Mouse (Mus musculus) hindbrain, embryonic 10.5 days (tissue): Measurements from ENCODE around the gene Lrr1. TPM values are rescaled to one million over a fixed set of nuclear protein-coding genes. Genes with fewer than 3 reads are reported as not detected.
A peak's percentile ranks its signal among the peaks of the same experiment; 100 is the strongest.

Source experiments
- DNase-seq: peaks from one replicate; pipeline ENCODE4 v3.0.0-alpha.2; 2017; ENCODE audit warnings: low spot score
- H3K27ac ChIP-seq: fragments of 300-500 bp; sonication (generic); 2 replicates; pipeline ENCODE4 v1.5.1; 2016; ENCODE audit warnings: mild to moderate bottlenecking, moderate library complexity
- H3K27me3 ChIP-seq: fragments of 300-500 bp; sonication (generic); 2 replicates; pipeline ENCODE4 v1.6.1; 2016; ENCODE audit warnings: mild to moderate bottlenecking; ENCODE audit not compliant: poor library complexity, insufficient read depth, severe bottlenecking
- H3K36me3 ChIP-seq: fragments of 300-500 bp; sonication (generic); 2 replicates; pipeline ENCODE4 v1.6.1; 2016; ENCODE audit warnings: mild to moderate bottlenecking, moderate library complexity
- H3K4me1 ChIP-seq: fragments of 300-500 bp; sonication (generic); replicated peaks from 2 replicates; pipeline ENCODE4 v1.6.1; 2016; ENCODE audit warnings: mild to moderate bottlenecking
- H3K4me3 ChIP-seq: fragments of 300-500 bp; sonication (generic); 2 replicates; pipeline ENCODE4 v1.5.1; 2016; ENCODE audit warnings: mild to moderate bottlenecking, moderate library complexity
- H3K9me3 ChIP-seq: fragments of 300-500 bp; sonication (generic); 2 replicates; pipeline ENCODE4 v1.6.1; 2016; ENCODE audit warnings: mild to moderate bottlenecking, moderate library complexity
- WGBS: fragments of 180-500 bp; shearing (Covaris S2); methylation state at CpG from one replicate; pipeline ENCODE4 v1.1.7; 2016; 5-methylcytosine and 5-hydroxymethylcytosine counted together
- polyA plus RNA-seq: library from polyadenylated mRNA; unstranded; fragments of >200 nt; fragmentation: Nextera tagmentation; extraction: Ambion mirVana; gene quantifications from 2 replicates; pipeline ENCODE4 v1.2.1, GENCODE M21; 2016

Lrr1 gene
- 28.3 and 31.8 TPM in 2 replicates for polyA plus RNA-seq

DNA sequence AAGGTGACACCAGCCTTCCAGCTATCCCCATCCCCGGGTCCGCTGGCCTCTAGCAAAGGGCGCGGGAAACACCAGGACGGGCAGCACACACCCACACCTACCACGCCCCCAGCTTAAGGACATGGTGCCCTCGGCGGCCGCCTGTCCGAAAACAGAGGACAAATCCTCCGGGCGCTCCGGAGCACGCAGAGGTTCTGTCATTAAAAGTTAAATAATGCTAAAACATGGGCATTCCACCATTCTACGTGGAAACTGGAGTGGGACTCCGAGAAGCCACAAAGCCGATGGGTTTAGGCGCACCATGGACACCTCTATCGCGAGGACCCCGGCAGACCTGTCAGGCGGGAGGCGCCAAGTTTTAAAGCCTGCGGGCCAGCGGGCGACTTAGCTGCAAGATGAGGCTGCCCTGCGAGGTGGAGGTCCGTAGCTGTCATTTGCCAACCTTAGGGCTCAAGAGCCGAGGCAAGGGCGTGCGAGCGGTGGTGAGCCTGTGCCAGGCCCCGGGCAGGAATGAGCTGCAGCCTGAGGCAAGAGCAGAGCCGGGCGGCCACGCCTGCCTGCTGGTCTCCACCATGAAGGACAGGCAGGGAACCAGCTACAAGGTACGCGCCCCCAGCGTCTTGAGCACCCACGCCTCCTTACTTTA is at the start of gene Lrr1:
Gene Lrr1 (plus strand): TSS at position 354 of the 646 bp plus-strand sequence.
- DNase-seq = peak; percentile 89
- peak within 1 kb of the TSS; percentile 98 for H3K27ac ChIP-seq
- H3K27me3 ChIP-seq = no peaks in the 10 kb centered on the region
- WGBS = under 1% methylated on average over 40 of the region's 40 CpGs
- peak within 1 kb of the TSS; percentile 93 for H3K4me3 ChIP-seq
- peaks cover 22% of the 10 kb centered on the region for H3K4me1 ChIP-seq
- H3K36me3 ChIP-seq = peaks cover 17% of the 10 kb centered on the region
- no peaks in the 10 kb centered on the region for H3K9me3 ChIP-seq

GRCm38 (mm10) chr12:69119908-69120307 is 48.7 kb upstream of the Lrr1 start:
- no peaks in the 10 kb centered on the region for H3K36me3 ChIP-seq
- H3K4me1 ChIP-seq = no peaks in the 10 kb centered on the region
- H3K9me3 ChIP-seq = no peaks in the 10 kb centered on the region
- no peak overlapping the region for H3K27ac ChIP-seq
- 87% methylated on average over 6 of the region's 6 CpGs for WGBS
- no peaks in the 10 kb centered on the region for H3K27me3 ChIP-seq
- no peak overlapping the region for H3K4me3 ChIP-seq
- no peak for DNase-seq

DNA sequence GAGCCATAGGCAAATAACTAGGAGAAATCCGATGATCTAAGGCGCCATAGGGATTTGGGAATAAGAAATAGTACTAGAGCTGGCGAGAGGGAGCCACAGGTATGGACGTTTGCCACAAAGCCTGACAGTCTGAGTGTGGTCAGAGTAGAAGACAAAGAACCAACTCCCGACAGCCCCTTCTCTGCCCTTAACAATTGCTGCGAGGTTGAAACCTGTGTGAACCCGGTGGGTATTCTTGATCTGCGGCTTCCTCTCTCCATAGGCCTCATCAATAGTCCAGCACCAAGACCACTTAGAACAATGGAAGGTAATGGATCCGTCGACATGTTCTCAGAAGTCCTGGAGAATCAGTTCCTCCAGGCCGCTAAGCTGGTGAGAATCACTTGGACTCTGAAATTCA is 45.8 kb upstream of the Lrr1 start:
- H3K4me3 ChIP-seq = no peak overlapping the region
- no peak overlapping the region for H3K27ac ChIP-seq
- no peaks in the 10 kb centered on the region for H3K27me3 ChIP-seq
- H3K36me3 ChIP-seq = no peaks in the 10 kb centered on the region
- no peaks in the 10 kb centered on the region for H3K9me3 ChIP-seq
- no peak for DNase-seq
- no peaks in the 10 kb centered on the region for H3K4me1 ChIP-seq
- 86% methylated on average over 11 of the region's 11 CpGs for WGBS

DNA sequence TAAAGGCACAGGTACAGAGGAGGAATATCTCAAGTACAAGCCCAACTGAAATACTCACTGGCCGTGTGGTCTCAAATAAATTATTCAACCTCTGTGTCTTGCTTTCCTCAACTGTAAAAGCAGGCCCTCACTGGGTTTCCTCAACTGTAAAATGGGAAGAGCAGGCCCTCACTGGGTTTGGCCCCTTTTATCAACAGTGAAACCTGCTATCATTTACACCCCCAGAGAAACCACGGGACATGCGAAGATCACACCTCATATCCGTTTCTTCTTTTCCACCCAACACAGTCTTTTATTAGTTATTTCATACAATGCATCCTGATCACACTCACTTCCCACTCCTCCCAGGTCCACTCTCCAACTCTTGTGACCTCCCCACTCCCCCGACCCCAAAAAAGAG is 43.5 kb upstream of the Lrr1 start:
- WGBS = 94% methylated on average over 5 of the region's 5 CpGs
- Histone ChIP-seq H3K4me1 (peaks cover 6% of the 10 kb centered on the region; the same call in 1 of the 2 replicates), H3K27me3 (no peaks in the 10 kb centered on the region), H3K4me3 (no peak overlapping the region), H3K36me3 (no peaks in the 10 kb centered on the region), H3K27ac (no peak overlapping the region), H3K9me3 (no peaks in the 10 kb centered on the region)
- DNase-seq = no peak

- H3K9me3 ChIP-seq = no peaks in the 10 kb centered on the region
- H3K4me3 ChIP-seq = no peak overlapping the region
- H3K27ac ChIP-seq = no peak overlapping the region
- H3K36me3 ChIP-seq = no peaks in the 10 kb centered on the region
- DNase-seq = no peak
- WGBS = 88% methylated on average over 5 of the region's 5 CpGs
- peaks cover 10% of the 10 kb centered on the region; the same call in 1 of the 2 replicates for H3K4me1 ChIP-seq
- H3K27me3 ChIP-seq = no peaks in the 10 kb centered on the region
These were observed 41.4 kb upstream of the Lrr1 start for GRCm38 (mm10) chr12:69127170-69127569.

GRCm38 (mm10) chr12:69127626-69128025 is 41.0 kb upstream of the Lrr1 start:
- WGBS = 92% methylated on average over 3 of the region's 3 CpGs
- H3K36me3 ChIP-seq = no peaks in the 10 kb centered on the region
- H3K4me3 ChIP-seq = no peak overlapping the region
- DNase-seq = no peak
- no peak overlapping the region for H3K27ac ChIP-seq
- H3K9me3 ChIP-seq = no peaks in the 10 kb centered on the region
- H3K27me3 ChIP-seq = no peaks in the 10 kb centered on the region
- H3K4me1 ChIP-seq = peaks cover 10% of the 10 kb centered on the region; the same call in 1 of the 2 replicates

DNA sequence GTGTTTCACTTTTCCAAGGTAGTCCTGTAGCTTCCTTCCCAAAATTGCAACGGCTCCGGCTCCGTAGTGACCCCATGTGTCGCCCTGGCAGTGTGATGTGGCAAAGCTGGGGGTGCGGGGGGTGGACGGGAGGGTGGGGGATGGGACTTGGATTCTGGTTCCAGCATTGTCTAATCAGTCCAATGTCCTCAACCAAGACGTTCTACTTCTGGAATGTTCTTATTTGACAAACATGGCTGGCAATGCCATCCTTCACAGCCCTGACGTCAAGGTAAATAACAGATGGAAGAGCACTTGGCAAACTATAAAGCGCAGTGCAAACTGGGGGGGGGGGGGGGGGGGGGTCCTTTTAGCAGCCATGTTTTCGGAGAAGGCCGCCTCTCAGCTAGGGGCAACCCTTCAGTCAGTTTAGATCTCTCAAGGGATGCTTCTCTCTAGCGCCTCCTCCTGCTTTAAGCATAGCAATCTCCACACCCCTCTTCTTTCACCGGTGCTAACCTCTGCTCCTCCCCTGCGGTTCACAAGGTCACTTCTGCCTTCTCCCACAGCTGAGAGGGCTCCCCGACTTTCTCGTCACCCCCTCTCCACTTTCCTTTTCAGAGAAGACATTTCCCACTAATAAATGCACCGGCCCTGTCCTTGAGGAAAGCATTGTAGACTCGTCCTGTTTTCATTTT is 38.8 kb upstream of the Lrr1 start:
- Histone ChIP-seq H3K27me3 (no peaks in the 10 kb centered on the region), H3K27ac (no peak overlapping the region), H3K4me3 (peak overlapping the region; percentile 7; the same call in 1 of the 2 replicates), H3K36me3 (no peaks in the 10 kb centered on the region), H3K9me3 (no peaks in the 10 kb centered on the region), H3K4me1 (peaks cover 10% of the 10 kb centered on the region; the same call in 1 of the 2 replicates)
- WGBS = 41% methylated on average over 18 of the region's 18 CpGs
- no peak for DNase-seq

- Histone ChIP-seq H3K4me1 (peaks cover 10% of the 10 kb centered on the region; the same call in 1 of the 2 replicates), H3K36me3 (no peaks in the 10 kb centered on the region), H3K9me3 (no peaks in the 10 kb centered on the region), H3K27ac (no peak overlapping the region), H3K4me3 (peak overlapping the region; percentile 7; the same call in 1 of the 2 replicates), H3K27me3 (no peaks in the 10 kb centered on the region)
- WGBS = 71% methylated on average over 12 of the region's 12 CpGs
- DNase-seq = no peak
These were observed 38.1 kb upstream of the Lrr1 start for GRCm38 (mm10) chr12:69130486-69130885.

GRCm38 (mm10) chr12:69131267-69131666 is 37.3 kb upstream of the Lrr1 start:
- Histone ChIP-seq H3K27ac (no peak overlapping the region), H3K4me1 (peaks cover 10% of the 10 kb centered on the region; the same call in 1 of the 2 replicates), H3K27me3 (no peaks in the 10 kb centered on the region), H3K4me3 (no peak overlapping the region), H3K9me3 (no peaks in the 10 kb centered on the region), H3K36me3 (no peaks in the 10 kb centered on the region)
- 83% methylated on average over 6 of the region's 6 CpGs for WGBS
- DNase-seq = no peak

- Histone ChIP-seq H3K36me3 (no peaks in the 10 kb centered on the region), H3K9me3 (no peaks in the 10 kb centered on the region), H3K27me3 (no peaks in the 10 kb centered on the region), H3K4me1 (peaks cover 10% of the 10 kb centered on the region; the same call in 1 of the 2 replicates), H3K4me3 (no peak overlapping the region), H3K27ac (no peak overlapping the region)
- 9% methylated on average over 10 of the region's 10 CpGs for WGBS
- DNase-seq = peak; percentile 26
These were observed 36.6 kb upstream of the Lrr1 start for GRCm38 (mm10) chr12:69131981-69132380.

DNA sequence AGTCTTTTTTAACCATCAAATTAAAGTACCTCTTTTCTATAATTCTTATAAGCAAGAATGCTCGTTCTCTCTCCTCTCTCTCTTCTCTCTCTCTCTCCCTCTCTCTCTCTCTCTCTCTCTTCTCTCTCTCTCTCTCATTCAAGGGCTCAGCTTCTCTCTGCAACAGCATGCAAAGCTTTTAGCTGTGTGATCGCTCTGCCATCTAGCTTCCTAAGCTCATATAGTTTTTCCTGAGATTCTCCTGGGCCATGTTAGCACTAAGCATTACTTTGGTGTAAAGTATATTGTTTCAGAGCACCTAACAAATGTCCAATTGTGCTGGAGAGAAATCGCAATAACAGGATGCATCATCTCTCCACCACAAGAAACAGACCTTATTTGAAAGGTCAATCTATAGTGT is 29.4 kb upstream of the Lrr1 start:
- WGBS = 90% methylated on average over 3 of the region's 3 CpGs
- DNase-seq = no peak
- no peak overlapping the region for H3K27ac ChIP-seq
- no peaks in the 10 kb centered on the region for H3K4me1 ChIP-seq
- H3K27me3 ChIP-seq = no peaks in the 10 kb centered on the region
- H3K36me3 ChIP-seq = no peaks in the 10 kb centered on the region
- H3K4me3 ChIP-seq = no peak overlapping the region
- H3K9me3 ChIP-seq = no peaks in the 10 kb centered on the region

DNA sequence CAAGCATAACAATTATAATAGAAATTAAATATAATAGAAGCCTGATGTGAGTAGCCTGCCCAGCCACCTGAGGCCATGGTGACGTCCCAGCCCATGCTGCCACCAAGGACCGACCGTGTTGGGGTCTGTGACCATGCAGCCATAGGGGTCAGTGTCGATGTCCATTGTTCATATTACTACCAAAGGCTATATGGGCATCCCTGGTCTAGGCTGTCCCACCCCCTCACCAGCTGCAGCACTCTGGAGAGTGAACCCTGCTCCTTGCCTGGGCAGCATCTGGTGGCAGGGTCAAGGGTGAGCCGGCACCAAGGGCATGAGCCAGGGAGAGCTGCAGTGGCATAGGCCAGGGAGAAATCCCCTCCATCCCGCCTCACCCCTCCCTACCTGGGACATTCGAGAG is 28.8 kb upstream of the Lrr1 start:
- H3K9me3 ChIP-seq = no peaks in the 10 kb centered on the region
- WGBS = 88% methylated on average over 7 of the region's 7 CpGs
- DNase-seq = no peak
- no peaks in the 10 kb centered on the region for H3K27me3 ChIP-seq
- no peaks in the 10 kb centered on the region for H3K36me3 ChIP-seq
- H3K27ac ChIP-seq = no peak overlapping the region
- H3K4me3 ChIP-seq = no peak overlapping the region
- H3K4me1 ChIP-seq = no peaks in the 10 kb centered on the region

GRCm38 (mm10) chr12:69143460-69143859 is 25.2 kb upstream of the Lrr1 start:
- WGBS = 72% methylated on average over 6 of the region's 6 CpGs

More at GRCm38 (mm10) chr12:69143460-69143859, 25.2 kb upstream of the Lrr1 start:
- H3K27me3 ChIP-seq = no peaks in the 10 kb centered on the region
- H3K9me3 ChIP-seq = no peaks in the 10 kb centered on the region
- no peaks in the 10 kb centered on the region for H3K36me3 ChIP-seq
- H3K27ac ChIP-seq = no peak overlapping the region
- DNase-seq = no peak
- no peak overlapping the region for H3K4me3 ChIP-seq
- no peaks in the 10 kb centered on the region for H3K4me1 ChIP-seq
